Mouse (Mus musculus) liver, embryonic 14.5 days (tissue): ENCODE measurements around the gene Bves.
"Not testable (repeated sequence)": the region's sequence is repeated elsewhere in the genome, so short reads cannot be mapped to it uniquely, and the experiment has no call there.

ENCODE experiments used
- CTCF ChIP-seq: IDR thresholded peaks from 2 replicates; pipeline ENCODE4 v1.5.1; 2016; ENCODE audit warnings: antibody characterized with exemption, low read depth, control low read depth
- EP300 ChIP-seq: IDR thresholded peaks from 2 replicates; pipeline ENCODE4 v1.6.1; 2016; ENCODE audit warnings: antibody characterized with exemption, low read depth

DNA sequence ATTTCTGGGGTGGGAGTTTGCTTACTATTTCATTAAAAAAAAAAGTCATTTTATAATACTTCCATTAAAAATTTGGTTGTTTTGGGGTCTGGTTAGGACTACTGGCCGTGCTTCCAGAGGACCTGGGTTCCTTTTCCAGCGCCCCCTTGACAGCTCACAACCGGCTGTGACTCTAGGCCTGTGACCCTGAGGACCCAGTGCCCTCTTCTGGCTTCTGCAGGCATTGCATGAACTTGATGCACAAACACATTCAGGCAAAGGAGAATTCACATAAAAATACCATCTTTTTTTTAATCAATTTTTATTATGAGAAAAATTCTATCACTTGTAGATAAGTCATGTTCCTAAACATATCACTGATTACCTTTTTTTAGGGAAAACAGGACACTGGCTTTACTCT is 12.6 kb downstream of the Bves start:
- peak; percentile 34 for TF ChIP-seq CTCF
- TF ChIP-seq EP300, result not testable (repeated sequence)
